Mouse (Mus musculus) thymus, postnatal 0 days (tissue): ENCODE results near the gene Rbm33. TPM values are rescaled to one million over a fixed set of nuclear protein-coding genes. Genes with fewer than 3 reads are reported as not detected.

ENCODE experiments used
- DNase-seq: peaks from one replicate; pipeline ENCODE4 v3.0.0-alpha.2; 2015; ENCODE audit warnings: low spot score
- polyA plus RNA-seq: library from polyadenylated mRNA; unstranded; fragments of >200 nt; fragmentation: Nextera tagmentation; extraction: Ambion mirVana; gene quantifications from 2 replicates; pipeline ENCODE4 v1.2.1, GENCODE M21; 2015

Rbm33 gene
- polyA plus RNA-seq, 1 experiment from 2014 or later, result 12.5 TPM

DNA sequence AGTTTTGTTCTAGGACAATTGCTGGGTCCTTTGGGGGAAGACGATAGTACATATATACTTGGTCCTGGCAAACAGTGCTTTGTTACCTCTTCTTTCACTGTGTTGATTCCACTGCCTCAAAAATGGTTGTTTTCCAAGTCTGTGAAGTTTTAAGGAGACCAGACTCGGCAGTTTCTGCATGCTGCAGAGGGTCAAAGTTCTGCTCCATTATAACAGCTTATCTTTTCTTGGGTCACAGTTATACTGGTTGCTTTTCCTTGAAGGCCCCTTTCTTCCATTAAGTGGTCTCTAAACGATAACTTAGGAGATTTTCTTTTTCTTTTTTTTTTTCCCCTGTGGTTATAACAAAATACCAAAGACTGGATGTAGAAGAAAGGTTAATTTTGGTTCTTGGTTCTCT, 89.7 kb downstream of the Rbm33 start:
- no peak for DNase-seq

DNA sequence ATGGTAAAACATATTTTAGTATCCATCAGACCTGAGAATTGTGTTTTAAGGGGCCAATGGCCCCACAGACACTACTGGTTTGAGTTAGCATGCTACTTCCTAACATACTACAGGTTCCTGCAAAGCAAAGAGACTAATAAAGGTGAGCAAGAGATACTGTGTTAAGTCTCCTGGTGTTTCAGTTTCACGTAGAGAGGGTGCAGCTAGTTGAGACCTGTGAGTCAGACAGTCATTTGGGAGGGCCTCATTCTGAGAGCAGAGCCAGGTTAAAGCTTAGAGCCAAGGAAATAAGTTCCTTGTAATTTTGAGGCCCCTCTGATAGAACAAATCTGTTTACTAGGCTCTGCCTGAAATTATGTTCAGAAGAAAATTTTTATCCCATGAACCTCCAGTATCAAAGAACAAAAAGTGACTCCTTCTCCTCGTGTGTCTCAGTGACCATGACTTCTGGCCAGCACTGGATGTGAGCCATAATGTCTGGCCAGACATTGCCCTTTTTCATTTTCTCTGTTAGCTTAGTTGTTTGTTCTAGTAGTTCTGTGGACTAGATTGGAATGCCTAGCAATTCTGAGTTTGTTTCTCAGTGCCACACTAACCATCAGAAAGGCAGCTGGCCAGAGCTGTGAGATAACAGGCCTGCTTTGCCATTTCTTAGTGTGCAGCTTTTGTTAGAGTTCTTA, 95.2 kb downstream of the Rbm33 start:
- no peak for DNase-seq

DNA sequence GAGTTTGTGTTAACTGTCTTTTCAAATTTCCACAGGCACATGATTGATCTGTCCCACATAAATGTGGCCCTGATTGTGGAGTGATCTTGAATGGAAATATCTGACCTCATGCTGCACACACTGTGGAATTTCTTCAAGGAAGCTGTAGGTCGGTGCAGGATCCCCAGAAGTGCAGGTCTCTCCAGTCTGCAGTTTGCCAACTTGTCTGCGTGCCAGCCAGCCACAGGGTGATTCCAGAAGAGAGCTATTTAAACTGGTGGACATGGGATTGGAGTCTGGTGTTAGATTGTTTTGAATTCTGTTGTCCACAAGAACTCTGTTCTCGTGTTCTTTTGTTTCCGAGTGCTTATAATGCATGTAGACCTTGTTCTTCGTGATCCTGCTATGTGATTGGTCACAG, 96.6 kb downstream of the Rbm33 start:
- DNase-seq, result no peak

DNA sequence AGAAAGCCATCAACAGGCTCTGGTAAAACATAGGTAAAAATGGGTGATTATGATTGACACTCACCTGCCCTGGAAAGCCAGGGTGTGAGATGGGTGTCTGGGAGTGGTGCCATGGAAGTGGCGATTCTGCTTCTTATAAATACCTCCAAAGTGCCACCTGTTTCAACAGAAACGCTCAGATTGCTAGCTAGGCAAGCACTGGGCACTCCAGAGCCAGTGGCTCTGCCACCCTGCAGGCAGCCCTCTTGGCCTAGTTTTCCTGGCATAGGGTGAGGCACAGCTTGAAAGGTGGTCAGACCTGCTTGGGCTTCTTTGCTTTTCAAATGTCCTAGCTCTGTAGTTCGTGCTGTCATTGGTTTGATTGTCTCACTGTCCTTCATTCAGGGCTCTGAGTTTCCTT, 97.2 kb downstream of the Rbm33 start:
- no peak for DNase-seq

DNA sequence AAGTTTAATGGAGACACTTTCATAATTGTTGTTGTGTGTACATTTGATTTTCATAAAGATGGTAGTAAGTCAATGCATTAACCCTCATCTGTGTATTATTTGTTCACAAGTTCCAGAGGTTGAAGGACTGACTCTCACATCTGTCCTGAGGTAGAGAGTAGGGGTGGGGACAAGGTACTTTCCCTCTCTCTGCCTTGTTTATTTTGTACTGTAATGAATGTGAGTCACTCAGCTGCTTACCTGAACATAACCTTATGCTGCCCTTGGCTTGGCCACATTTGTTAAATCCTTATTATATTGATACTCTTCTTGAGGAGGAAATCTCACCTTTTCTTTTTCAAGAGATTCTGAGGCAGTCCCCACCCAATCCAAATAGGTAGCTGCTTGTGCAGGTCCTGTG, 99.1 kb downstream of the Rbm33 start:
- no peak for DNase-seq

DNA sequence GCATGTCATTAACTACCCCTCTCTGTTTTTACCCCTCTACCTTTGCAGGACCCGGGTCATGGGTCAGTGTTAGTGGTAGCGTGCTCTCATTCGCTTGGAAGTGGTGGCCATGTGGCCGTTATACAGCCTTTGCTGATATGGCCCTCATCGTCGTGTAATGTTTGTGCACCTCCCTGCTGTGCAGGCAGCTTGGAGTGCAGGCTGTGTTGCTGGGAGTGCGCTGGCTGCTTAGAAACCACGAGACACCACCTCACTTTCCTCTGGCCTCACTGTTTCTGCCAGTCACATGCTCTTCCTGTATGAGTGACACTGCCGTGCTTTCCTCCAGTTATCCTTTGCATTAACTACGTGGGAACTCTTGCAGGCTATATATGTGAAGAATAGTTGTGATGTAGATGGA, 101.8 kb downstream of the Rbm33 start:
- DNase-seq, result no peak

DNA sequence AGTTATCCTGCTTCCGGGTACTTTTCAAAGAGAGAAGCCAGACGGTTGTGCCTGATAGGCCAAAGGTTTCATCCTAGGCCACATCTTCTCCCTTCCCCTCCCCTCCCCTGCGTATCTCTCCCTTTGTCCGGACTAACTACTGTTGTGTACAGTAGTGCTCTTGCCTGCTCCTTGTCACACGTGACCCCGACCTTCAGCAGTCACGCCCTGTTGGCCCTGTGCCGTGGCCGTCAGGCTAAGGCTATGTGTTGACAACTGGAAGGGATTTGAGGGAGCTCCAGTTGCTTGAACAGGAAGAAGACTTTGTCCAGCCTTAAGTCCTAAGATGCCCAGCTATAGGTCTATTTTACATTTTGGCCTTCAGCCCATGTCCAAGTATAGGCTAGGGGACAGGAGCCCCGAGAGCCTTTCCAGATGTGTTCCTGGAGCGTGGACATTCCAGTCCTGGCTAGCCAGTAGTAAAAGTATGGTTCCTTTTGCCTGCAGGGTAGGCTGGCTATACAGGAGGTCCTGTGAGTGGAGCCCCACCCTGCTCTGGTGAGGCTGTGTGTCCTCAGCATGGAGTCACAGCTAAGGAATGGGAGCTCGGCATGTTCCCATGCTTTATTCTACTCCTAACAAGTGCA, 102.8 kb downstream of the Rbm33 start:
- no peak for DNase-seq

DNA sequence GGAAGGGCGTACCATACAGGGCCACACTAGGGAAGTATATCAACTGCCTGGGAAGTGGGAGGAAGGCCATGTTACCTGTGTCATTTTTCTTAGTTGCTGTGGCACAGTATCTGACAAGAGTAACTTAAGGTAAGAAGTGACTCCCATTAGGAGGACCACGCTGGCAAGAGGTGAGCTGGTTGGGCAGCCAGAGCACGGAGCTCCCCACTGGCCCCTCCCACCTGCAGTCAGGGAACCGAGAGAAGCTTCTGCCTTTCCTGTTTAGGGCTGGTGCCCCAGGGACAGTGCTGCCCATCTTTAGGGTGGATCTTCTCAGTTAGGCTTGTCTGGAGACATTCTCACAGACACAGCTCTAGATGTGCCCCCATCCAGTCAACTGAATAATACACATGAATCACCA, 106.9 kb downstream of the Rbm33 start:
- no peak for DNase-seq

DNA sequence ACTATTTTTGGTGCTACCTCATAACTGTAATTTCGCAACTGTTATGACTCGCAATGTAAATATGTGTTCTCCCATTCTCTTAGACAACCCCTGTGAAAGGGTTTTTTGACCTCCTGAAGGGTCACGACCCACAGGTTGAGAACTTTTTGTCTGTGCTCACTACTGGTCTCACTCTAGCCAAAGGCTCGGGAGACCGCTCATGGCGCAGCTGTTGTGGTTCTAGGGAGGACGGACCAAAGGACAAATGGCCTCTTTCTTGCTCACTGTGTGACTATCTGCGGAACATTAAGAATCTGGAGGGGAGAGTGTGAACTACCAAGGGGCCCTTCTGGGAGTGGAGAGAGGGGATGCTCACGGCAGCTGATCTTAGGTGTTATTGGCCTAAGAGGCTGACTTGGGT, 109.0 kb downstream of the Rbm33 start:
- DNase-seq, result no peak

DNA sequence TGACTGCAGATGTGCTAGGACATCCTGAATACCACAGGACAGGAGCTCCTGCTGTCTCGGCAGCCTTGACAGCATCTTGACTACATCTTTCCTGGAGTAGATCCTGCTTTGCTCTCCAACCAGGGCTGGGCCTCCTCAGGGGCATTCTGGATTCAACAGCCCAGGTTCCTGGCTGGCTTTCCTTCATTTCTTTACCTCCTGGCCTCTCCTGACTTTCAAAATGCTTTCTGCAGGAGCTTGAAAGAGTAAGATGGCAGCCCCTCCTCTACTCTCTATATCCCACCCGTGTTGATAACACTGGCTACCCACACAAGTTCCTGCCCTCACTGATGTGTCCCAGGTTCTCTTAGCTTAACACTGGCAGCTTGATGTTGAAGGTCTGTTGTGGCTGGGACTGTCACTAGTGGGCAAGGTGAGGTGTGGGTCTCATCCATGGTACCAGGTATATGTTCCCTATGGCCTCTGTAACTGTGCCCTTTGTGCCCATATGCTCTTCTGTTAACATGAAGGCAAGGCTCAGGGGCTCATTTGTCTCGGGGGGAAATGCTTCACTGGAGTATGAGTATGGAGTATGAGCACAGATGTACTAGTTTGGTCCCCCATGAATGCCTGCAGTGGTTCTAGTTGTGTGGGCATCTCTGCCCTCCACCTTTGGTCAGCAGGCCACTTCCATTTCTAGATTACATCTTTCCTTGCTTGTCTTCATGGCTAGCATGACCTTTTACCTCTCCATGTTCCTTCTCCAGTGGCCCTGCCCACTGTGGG, 133.4 kb downstream of the Rbm33 start:
- DNase-seq, result no peak

DNA sequence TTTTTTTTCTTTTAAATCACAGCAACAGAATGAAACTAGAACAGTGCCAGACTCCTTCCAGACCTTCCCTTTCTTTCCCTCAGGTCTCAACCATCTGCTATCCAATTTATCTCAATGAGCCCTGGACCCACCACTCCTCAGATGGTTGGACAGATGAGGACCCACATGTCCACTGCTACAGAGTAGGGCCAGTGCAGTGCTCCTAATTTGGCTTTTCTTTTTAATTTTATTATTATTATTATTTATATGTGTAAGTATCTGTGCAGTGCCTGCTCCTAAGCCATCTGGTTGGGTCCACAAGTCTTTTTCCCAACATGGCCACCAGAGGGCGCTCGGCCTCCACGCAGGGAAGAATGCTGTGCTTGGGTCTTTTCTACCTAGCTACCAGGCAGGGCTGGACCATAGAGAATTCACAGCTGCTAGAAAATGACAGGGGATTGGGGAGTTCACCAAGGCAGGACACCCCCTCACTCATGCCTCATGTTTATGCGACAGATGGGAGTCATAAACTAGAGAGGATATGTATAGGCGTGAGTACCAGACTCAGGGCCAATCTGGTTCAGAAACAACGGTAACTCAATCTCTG, 134.2 kb downstream of the Rbm33 start:
- DNase-seq, result peak; percentile 67

DNA sequence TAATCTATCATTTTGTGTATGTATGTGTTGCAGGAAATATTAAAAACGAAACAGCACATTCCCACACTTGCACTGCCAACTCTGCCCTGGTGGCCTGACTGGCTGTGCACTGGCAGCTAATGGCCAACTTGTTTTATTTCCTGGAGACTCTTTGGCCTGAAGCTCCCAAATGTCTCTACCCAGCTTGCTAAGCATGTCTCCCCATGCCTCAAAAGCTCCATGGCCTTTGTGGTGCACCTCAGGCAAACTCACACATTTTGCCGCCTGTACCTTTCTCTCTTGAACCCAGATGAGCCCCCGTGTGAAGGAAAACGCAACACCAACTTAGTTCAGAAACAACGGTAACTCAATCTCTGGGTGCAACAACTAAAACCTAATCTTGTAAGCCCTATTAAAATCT, 136.2 kb downstream of the Rbm33 start:
- no peak for DNase-seq

DNA sequence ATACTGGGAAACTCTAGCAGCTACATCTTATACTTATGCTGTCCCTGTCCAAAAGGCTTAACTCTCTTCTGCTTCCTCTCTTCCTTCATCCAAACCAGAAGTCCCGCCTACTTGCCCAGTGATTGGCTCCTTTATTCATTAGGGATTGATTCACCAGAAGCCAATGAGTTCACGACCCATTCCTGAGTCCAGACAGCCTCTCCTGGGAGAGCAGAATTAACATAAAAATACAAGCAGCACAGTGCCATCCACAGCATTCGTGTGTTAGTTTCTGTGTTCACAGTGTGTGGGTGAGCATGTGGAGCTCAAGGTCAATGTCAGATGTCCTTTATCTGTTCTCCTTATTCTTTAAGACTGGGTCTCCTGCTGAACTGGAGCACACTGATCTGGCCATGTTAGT, 136.6 kb downstream of the Rbm33 start:
- no peak for DNase-seq

DNA sequence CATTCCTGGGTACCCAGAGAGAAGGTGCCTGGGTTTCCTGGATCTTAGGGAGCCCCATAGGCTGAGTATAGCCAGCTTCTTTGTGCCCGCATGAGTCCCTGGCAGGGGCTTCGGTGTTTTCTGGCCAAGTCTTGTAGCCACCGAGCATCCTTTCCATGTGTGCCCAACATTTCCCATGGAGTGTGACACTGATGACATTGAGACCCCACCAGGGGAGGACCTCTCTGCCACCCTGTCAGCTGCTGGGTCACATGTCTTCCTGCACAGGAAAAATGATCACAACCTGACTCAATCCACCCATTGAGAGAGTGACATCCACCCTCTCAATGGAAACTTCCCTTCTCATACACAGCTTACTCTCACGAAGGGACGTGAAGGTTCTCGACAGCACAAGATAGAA, 137.6 kb downstream of the Rbm33 start:
- no peak for DNase-seq

DNA sequence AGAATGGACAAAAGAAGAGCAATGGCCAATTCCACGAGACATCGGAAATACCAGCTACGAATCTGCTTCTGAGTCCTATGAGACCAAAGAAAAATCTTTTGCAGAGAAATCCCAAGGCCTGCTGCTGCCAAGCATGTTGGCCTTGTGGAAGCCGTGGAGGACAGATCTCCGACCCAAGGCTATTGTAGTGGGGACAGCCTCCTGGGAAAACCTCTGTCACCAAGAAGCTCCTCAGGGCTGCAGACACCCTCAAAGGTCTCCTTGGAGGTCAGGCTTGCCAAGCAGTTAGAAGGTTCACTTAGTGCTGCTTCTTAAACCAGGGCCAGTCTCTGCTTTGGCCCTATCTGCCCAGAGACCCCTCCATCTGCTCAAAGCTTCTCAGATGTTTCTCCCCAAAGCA, 138.8 kb downstream of the Rbm33 start:
- DNase-seq, result no peak

DNA sequence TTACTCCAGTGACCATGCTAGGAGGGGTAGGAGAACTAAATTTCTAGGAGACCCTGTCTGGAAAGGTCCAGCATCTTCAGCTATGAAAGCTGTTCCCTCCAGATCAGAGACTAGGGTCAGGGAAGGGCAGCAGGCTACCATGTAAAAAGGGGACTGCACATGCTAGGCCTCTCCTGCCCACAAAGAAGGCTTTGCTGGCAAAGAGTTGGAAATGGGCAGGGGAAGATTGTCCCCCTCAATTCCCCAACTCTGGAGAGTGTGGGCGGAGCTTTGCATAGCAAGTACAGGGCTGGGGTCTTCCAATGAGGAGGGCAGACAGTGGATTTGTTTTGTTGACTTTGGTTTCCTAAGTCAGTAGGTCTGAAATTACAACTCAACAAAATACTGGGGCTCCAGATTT, 139.4 kb downstream of the Rbm33 start:
- no peak for DNase-seq

DNA sequence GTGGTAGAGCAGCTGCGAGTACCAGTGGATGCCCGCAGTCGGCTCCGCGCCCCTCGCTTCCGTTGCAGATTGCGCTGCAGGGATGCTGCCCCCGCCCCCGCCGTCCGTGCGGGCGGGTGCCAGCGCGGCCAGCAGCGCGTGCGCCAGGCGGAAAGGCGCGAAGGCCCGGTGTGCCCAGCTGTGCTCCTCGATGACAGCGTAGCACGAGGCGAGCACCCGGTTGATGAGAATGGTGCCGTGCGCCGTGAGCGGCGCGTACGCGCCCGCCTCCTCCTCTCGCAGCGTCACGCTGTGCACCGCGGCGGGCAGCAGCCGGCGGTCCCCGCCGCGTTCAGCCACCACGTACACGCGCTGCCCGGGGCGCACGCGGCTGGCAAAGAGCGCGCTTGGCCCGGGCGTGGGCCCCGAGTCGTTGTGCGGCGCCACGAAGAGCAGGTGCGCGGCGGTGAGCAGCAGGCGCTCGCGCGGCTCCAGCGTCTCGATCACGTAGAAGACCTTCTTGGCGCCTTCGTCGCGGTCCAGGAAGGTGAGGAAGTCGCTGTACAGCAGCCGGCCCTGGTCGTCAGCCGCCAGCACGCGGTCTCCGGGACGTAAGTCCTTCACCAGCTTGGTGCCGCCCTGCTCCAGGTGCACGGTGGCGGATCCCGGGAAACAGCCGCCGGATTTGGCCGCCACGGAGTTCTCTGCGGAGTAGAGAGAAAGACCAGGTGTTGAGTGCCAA, 141.2 kb downstream of the Rbm33 start:
- DNase-seq, result no peak

DNA sequence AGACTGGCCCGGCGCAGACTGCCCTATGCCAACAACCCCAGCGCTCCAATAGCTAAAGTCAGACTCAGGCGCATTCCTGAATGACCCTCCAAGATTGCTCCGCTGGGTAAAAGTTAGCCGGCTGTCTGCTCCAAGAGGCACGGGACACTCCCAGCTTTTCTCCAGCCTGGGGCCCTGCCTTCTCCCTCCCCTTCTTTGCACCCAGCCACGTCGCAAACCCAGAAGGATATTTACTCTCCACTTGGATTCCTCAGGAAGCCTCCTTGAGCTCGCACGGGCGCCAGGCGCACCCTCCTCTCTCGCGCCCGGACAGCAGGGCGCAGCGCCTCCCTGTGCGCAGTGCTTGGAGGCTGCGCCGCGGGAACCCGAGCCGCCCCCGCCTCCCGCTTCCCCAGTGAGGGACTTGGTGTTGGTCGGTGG, 141.9 kb downstream of the Rbm33 start:
- DNase-seq, result no peak

DNA sequence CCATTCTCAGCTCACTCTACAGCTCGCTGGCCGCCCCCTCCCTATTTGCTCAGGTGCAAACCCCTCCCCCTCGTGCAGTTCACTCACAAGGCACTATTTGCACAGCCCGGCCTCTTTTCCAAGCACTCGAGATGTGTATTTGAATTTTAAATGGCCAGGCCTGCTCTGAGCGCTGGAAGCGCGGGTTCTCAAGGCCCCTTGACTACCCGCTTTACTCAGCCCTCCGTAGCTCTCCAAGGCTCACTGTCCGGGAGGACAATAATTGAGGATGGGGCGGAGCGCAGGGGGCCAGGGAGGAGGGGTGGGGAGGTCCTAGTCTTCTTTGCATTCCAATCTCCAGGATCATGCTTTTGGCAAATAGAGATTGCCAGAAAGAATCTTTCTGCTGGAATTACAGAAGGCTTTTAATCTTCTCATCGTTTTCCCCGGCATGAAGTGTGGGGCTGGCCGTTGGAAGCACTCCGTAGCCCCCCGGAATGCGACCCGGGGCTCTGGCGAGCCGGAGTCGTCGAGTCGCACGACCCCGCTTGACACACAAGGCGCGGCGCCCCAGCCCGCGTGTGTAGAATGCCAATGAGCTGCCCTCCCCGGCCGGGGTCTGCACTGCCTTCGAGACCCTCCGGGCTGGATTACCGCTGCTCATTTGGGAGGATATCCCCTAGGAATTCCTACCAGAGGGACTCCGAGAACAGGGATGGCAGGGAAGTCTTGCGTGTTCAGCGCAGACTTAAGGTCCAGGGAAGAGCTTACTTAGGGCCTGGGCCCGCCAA, 142.7 kb downstream of the Rbm33 start:
- no peak for DNase-seq

DNA sequence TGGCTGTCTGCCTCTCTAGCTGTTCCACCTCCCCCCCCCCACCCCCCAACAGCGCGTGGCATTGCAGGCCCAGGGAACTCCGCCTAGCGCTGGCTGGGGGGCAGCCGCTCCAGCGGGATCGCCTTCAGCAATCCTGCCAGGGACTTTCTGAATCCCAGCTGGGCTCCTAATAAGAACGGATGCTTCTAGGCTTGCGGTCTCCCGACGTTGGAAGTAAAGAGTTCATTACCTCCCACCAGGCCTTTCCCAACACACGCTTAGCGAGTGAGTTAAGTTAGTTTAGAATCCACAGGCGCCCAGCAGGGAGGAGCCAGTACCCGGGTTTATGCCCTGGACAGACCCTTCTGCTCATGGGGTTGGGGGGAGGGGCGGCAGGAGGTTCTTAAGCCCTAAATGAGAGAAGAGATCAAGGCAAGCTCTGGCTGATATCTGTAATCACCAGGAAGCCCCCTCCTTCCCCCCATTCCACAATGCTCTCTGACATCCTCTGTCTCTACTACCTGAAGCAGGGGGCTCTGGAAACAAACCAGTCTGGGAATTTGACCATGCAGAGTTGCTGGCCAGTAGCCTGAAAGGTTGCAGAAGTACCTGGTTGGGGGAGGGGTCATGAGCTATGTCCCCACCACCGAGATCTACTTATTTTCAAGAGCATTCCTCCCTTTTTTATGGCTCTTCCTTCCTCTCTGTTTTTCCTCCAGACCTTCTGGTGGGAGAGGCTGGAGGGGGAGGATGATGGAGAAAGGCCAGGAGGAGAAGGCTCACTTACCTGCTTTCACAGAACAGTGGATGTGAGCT, 143.8 kb downstream of the Rbm33 start:
- no peak for DNase-seq
